Mouse (Mus musculus): Measurements from ENCODE around the gene Rrp36.

DNA sequence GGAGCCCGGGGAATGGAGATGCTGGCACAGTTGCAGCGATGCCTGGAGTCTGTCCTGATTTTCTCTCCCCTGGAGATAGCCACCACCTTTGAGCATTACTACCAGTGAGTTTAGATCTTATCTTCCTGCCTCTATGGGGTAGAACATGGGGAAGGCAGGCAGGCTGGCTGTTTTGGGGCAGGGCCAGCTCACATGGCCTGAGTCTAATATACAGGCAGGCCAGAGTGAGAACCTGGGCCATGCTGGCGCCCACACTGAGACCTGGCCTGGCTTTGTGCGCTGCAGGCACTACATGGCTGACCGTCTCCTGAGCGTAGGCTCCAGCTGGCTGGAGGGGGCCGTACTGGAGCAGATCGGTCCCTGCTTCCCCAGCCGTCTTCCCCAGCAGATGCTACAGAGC, 12.8 kb downstream of the Rrp36 start:
- TF ChIP-seq GATA1 (IDR thresholded peaks at IDR 0.05; ENCODE audit: low read length) (no peak), TAL1 (IDR thresholded peaks at IDR 0.05; ENCODE audit: low read length) (no peak)

Data from erythroblast, embryonic 14.5 days (primary cell).